Mouse (Mus musculus) spleen, adult 2 months (tissue): ENCODE data around the gene Prdm4. TPM values are rescaled to one million over a fixed set of nuclear protein-coding genes. Genes with fewer than 3 reads are reported as not detected.

Source experiments
- DNase-seq, 2 experiments: peaks; one replicate each; pipeline versions ENCODE4 v3.0.0 to v3.0.0-alpha.2; 2012 to 2021; ENCODE audit warnings: low spot score in 2 of 2, low read depth in 1 of 2
- H3K27ac ChIP-seq: fragments of 200-500 bp; 2 replicates; pipeline ENCODE4 v1.5.1; 2012; ENCODE audit warnings: low read length, inconsistent platforms; ENCODE audit not compliant: insufficient read depth
- H3K27me3 ChIP-seq: fragments of 200-500 bp; 2 replicates; pipeline ENCODE4 v1.6.1; 2012; ENCODE audit warnings: mild to moderate bottlenecking, moderate library complexity, low read length, inconsistent platforms; ENCODE audit not compliant: control insufficient read depth, insufficient read depth
- H3K36me3 ChIP-seq: fragments of 200-500 bp; 2 replicates; pipeline ENCODE4 v1.6.1; 2012; ENCODE audit warnings: mild to moderate bottlenecking, low read length, inconsistent platforms; ENCODE audit not compliant: control insufficient read depth, insufficient read depth
- H3K4me1 ChIP-seq: fragments of 200-500 bp; 2 replicates; pipeline ENCODE4 v1.6.1; 2011; ENCODE audit warnings: inconsistent platforms; ENCODE audit not compliant: control insufficient read depth, insufficient read depth, insufficient read length
- H3K4me3 ChIP-seq: fragments of 200-500 bp; 2 replicates; pipeline ENCODE4 v1.5.1; 2011; ENCODE audit warnings: mild to moderate bottlenecking, inconsistent platforms; ENCODE audit not compliant: insufficient read depth, insufficient read length; ENCODE audit errors: extremely low read depth
- CTCF ChIP-seq: fragments of 200-500 bp; IDR thresholded peaks from 2 replicates; pipeline ENCODE4 v1.5.1; 2011; ENCODE audit warnings: mild to moderate bottlenecking, inconsistent platforms; ENCODE audit not compliant: insufficient read depth, insufficient read length, insufficient replicate concordance; ENCODE audit errors: extremely low read depth
- POLR2A ChIP-seq: fragments of 200-500 bp; IDR thresholded peaks from 2 replicates; pipeline ENCODE4 v1.6.1; 2011; ENCODE audit warnings: low read depth, low read length, inconsistent platforms
- WGBS: fragments of 180-500 bp; shearing (Covaris S2); methylation state at CpG from one replicate; pipeline ENCODE4 v1.1.7; 2018; 5-methylcytosine and 5-hydroxymethylcytosine counted together
- polyA plus RNA-seq: library from polyadenylated mRNA; depleted of rRNA; stranded (reverse); fragments of >200 nt; gene quantifications from 2 replicates; pipeline ENCODE4 v1.2.3, GENCODE M21; 2012

The Prdm4 gene
- polyA plus RNA-seq, 1 experiment, result 14.1 TPM

GRCm38 (mm10) chr10:85953401-85953800 is 36.5 kb upstream of the Prdm4 start:
- peaks cover 19% of the 10 kb centered on the region for H3K36me3 ChIP-seq
- H3K4me1 ChIP-seq, result peaks cover 28% of the 10 kb centered on the region
- no peak for TF ChIP-seq CTCF
- no peak for TF ChIP-seq POLR2A
- H3K27me3 ChIP-seq, result no peaks in the 10 kb centered on the region
- no peak for DNase-seq
- H3K4me3 ChIP-seq, result no peak overlapping the region
- WGBS, result 35% methylated on average over 3 of the region's 3 CpGs
- peak overlapping the region; percentile 33; the same call in 1 of the 2 replicates for H3K27ac ChIP-seq

- H3K4me3 ChIP-seq, result no peak overlapping the region
- 44% methylated on average over 6 of the region's 6 CpGs for WGBS
- peaks cover 28% of the 10 kb centered on the region for H3K4me1 ChIP-seq
- peak; percentile 26 to 50 for DNase-seq
- TF ChIP-seq CTCF (no peak), POLR2A (no peak)
- peak overlapping the region; percentile 79 for H3K27ac ChIP-seq
- no peaks in the 10 kb centered on the region for H3K27me3 ChIP-seq
- peaks cover 24% of the 10 kb centered on the region for H3K36me3 ChIP-seq
These were observed 35.0 kb upstream of the Prdm4 start for GRCm38 (mm10) chr10:85951765-85952443.

- Histone ChIP-seq H3K4me1 (peaks cover 20% of the 10 kb centered on the region), H3K27me3 (no peaks in the 10 kb centered on the region), H3K27ac (no peak overlapping the region), H3K4me3 (no peak overlapping the region), H3K36me3 (peaks cover 35% of the 10 kb centered on the region)
- no peak for DNase-seq
- 98% methylated on average over 8 of the region's 8 CpGs for WGBS
- TF ChIP-seq CTCF (no peak), POLR2A (no peak)
These were observed 31.7 kb upstream of the Prdm4 start for GRCm38 (mm10) chr10:85948483-85949196.

- 95% methylated on average over 6 of the region's 6 CpGs for WGBS
- TF ChIP-seq POLR2A, result no peak
- no peak for TF ChIP-seq CTCF
- no peak overlapping the region for H3K27ac ChIP-seq
- H3K4me1 ChIP-seq, result no peaks in the 10 kb centered on the region
- peaks cover 34% of the 10 kb centered on the region for H3K36me3 ChIP-seq
- no peak for DNase-seq
- H3K4me3 ChIP-seq, result no peak overlapping the region
- H3K27me3 ChIP-seq, result no peaks in the 10 kb centered on the region
These were observed 19.5 kb upstream of the Prdm4 start for GRCm38 (mm10) chr10:85936280-85936965.

GRCm38 (mm10) chr10:85929962-85930361 is 13.0 kb upstream of the Prdm4 start:
- no peak overlapping the region for H3K4me3 ChIP-seq
- H3K4me1 ChIP-seq, result peaks cover 3% of the 10 kb centered on the region
- H3K27me3 ChIP-seq, result no peaks in the 10 kb centered on the region
- no peak for TF ChIP-seq POLR2A
- TF ChIP-seq CTCF, result no peak
- no peak overlapping the region for H3K27ac ChIP-seq
- no peak for DNase-seq
- H3K36me3 ChIP-seq, result no peaks in the 10 kb centered on the region
- WGBS, result 88% methylated on average over 11 of the region's 11 CpGs

- H3K4me1 ChIP-seq, result peaks cover 3% of the 10 kb centered on the region
- 55% methylated on average over 11 of the region's 11 CpGs for WGBS
- H3K27ac ChIP-seq, result no peak overlapping the region
- TF ChIP-seq CTCF (no peak), POLR2A (no peak)
- H3K27me3 ChIP-seq, result no peaks in the 10 kb centered on the region
- no peak for DNase-seq
- no peak overlapping the region for H3K4me3 ChIP-seq
- no peaks in the 10 kb centered on the region for H3K36me3 ChIP-seq
These were observed 12.3 kb upstream of the Prdm4 start for GRCm38 (mm10) chr10:85929208-85929591.
